Mouse (Mus musculus) brain, embryonic 18.5 days (tissue): ENCODE results near the gene Trim58.

ENCODE experiments used
- DNase-seq: peaks from one replicate; pipeline ENCODE4 v3.0.0-alpha.2; 2012; ENCODE audit warnings: low read depth, low spot score

The Trim58 gene

GRCm38 (mm10) chr11:58643350-58643749 lies 3.1 kb downstream of the Trim58 start:
- DNase-seq: no peak

- no peak for DNase-seq
Measured at GRCm38 (mm10) chr11:58655151-58655550, 14.9 kb downstream of the Trim58 start.

- no peak for DNase-seq
Measured at GRCm38 (mm10) chr11:58658596-58658995, 18.3 kb downstream of the Trim58 start, which contains the start of gene Olfr322. Olfr322 (plus strand) TSS chr11:58658782.

- DNase-seq: no peak
Measured at GRCm38 (mm10) chr11:58669252-58669651, 29.0 kb downstream of the Trim58 start.

GRCm38 (mm10) chr11:58671825-58672224 lies 31.6 kb downstream of the Trim58 start:
- no peak for DNase-seq

- no peak for DNase-seq
Measured at GRCm38 (mm10) chr11:58680799-58681198, 40.5 kb downstream of the Trim58 start, which contains the start of gene Olfr320. Olfr320 (plus strand) TSS chr11:58681099.

- no peak for DNase-seq
Measured at GRCm38 (mm10) chr11:58698862-58699261, 58.6 kb downstream of the Trim58 start, which contains the start of gene Olfr319. Olfr319 (plus strand) TSS chr11:58699162.
